Mouse (Mus musculus): ENCODE measurements around the gene Rfx5.
"Not testable (repeated sequence)": the region's sequence is repeated elsewhere in the genome, so short reads cannot be mapped to it uniquely, and the experiment has no call there.

- not testable (repeated sequence) for TF ChIP-seq CTCF (IDR thresholded peaks at IDR 0.05; ENCODE audit: low read depth, low read length); GATA1 (IDR thresholded peaks at IDR 0.05; ENCODE audit: borderline replicate concordance, low read length)
Measured at GRCm38 (mm10) chr3:94931427-94932082, 22.3 kb upstream of the Rfx5 start.
